Mouse (Mus musculus) small intestine, adult 2 months (tissue): Measurements from ENCODE around the gene Gpr107. TPM values are rescaled to one million over a fixed set of nuclear protein-coding genes. Genes with fewer than 3 reads are reported as not detected.

Source experiments
- H3K27ac ChIP-seq: fragments of 200-500 bp; 2 replicates; pipeline ENCODE4 v1.5.1; 2012; ENCODE audit warnings: low read depth, low read length, control low read depth, inconsistent platforms; ENCODE audit not compliant: insufficient read depth
- H3K27me3 ChIP-seq: fragments of 200-500 bp; 2 replicates; pipeline ENCODE4 v1.6.1; 2012; ENCODE audit warnings: mild to moderate bottlenecking, moderate library complexity, low read length, inconsistent platforms; ENCODE audit not compliant: control insufficient read depth, insufficient read depth
- H3K36me3 ChIP-seq: fragments of 200-500 bp; 2 replicates; pipeline ENCODE4 v1.6.1; 2012; ENCODE audit warnings: mild to moderate bottlenecking, low read length, control low read depth, inconsistent platforms; ENCODE audit not compliant: control insufficient read depth, insufficient read depth
- H3K4me1 ChIP-seq: fragments of 200-500 bp; 2 replicates; pipeline ENCODE4 v1.6.1; 2012; ENCODE audit warnings: low read length, inconsistent platforms, mixed read lengths; ENCODE audit not compliant: control insufficient read depth, insufficient read depth, insufficient read length
- H3K4me3 ChIP-seq: fragments of 200-500 bp; 2 replicates; pipeline ENCODE4 v1.5.1; 2012; ENCODE audit warnings: low read depth, mild to moderate bottlenecking, control low read depth, inconsistent platforms, low read length, moderate library complexity
- CTCF ChIP-seq: fragments of 200-500 bp; IDR thresholded peaks from 2 replicates; pipeline ENCODE4 v1.5.1; 2012; ENCODE audit warnings: low read depth, mild to moderate bottlenecking, control low read depth, inconsistent platforms, low read length, moderate library complexity, mixed read lengths; ENCODE audit not compliant: insufficient replicate concordance, insufficient read length; ENCODE audit errors: extremely low read depth
- POLR2A ChIP-seq: fragments of 200-500 bp; IDR thresholded peaks from 2 replicates; pipeline ENCODE4 v1.6.1; 2012; ENCODE audit warnings: low read depth, mild to moderate bottlenecking, control low read depth, inconsistent platforms, low read length, moderate library complexity
- WGBS: fragments of 180-500 bp; shearing (Covaris S2); methylation state at CpG from one replicate; pipeline ENCODE4 v1.1.7; 2018; 5-methylcytosine and 5-hydroxymethylcytosine counted together
- polyA plus RNA-seq: library from polyadenylated mRNA; depleted of rRNA; stranded (reverse); fragments of >200 nt; gene quantifications from 2 replicates; pipeline ENCODE4 v1.2.3, GENCODE M21; 2012

Gene Gpr107
- polyA plus RNA-seq, 1 experiment, result 30.5 TPM

DNA sequence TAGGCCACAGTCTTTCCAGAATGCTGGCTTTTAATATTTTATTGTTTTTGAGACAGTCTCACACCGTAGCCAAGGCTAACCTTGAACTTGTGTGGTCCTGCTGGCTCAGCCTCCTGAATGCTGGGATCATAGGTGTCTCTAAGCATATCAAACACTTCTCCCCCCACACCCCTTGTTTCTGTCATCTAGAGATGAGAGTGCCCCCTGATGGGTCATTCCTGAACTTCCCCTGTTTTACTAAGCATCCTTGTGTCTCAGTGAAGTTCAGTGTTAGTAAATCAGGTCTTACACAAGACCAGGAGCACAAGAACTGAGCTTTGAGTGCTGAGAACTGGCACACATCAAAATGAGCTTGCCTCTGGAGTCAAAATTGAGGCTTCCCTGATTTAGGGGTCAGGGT is 31.7 kb downstream of the Gpr107 start:
- TF ChIP-seq CTCF (no peak), POLR2A (no peak)
- no peaks in the 10 kb centered on the region for H3K27me3 ChIP-seq
- peaks cover 61% of the 10 kb centered on the region for H3K36me3 ChIP-seq

DNA sequence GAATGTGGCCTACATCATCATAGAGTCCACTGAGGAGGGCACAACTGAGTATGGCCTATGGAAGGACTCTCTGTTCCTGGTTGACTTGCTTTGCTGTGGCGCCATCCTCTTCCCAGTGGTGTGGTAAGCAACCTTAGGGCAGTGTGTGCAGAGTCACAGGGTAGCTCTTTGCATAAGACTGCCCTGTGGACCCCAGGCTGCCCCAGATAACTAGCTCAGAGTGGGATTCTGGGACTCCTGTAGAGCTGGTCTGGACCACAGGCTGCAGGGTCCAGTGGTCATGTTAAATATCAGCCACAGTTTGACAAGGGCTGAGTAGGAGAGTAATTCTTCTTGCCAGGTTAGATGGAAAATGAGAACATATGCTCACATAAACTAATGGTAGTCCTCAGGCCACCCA is 36.6 kb downstream of the Gpr107 start:
- Histone ChIP-seq H3K4me1 (no peaks in the 10 kb centered on the region), H3K27me3 (no peaks in the 10 kb centered on the region), H3K27ac (no peak overlapping the region), H3K4me3 (no peak overlapping the region), H3K36me3 (peaks cover 67% of the 10 kb centered on the region)
- TF ChIP-seq POLR2A (no peak), CTCF (no peak)
- 100% methylated on average over 1 of the region's 1 CpGs for whole genome bisulfite sequencing

More for the DNA sequence above, 31.7 kb downstream of the Gpr107 start:
- no peak overlapping the region for H3K27ac ChIP-seq
- peaks cover 5% of the 10 kb centered on the region; the same call in 1 of the 2 replicates for H3K4me1 ChIP-seq
- H3K4me3 ChIP-seq, result no peak overlapping the region
- WGBS, result 90% methylated on average over 1 of the region's 1 CpGs

DNA sequence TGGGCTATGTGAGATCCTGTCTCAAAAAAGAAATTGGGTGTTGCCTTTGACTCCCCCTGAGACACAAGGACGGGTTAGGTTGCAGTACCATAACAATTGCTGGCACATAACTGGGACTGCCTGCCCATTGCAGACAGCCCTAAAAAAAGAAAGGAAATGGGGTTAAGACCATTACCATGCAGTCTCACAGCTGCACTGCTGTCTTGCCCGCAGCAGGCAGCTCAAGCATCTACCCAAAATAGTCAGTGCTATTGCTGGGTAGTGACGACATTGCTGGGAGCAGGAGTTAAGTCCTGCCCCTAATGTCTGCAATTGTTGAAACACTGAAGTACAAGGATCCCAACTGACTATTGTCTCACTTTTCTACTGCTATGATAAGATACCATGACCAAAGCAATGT is 37.5 kb downstream of the Gpr107 start:
- Histone ChIP-seq H3K27ac (no peak overlapping the region), H3K4me3 (no peak overlapping the region), H3K27me3 (no peaks in the 10 kb centered on the region), H3K4me1 (no peaks in the 10 kb centered on the region), H3K36me3 (peaks cover 60% of the 10 kb centered on the region)
- no peak for TF ChIP-seq CTCF
- TF ChIP-seq POLR2A, result no peak
- 93% methylated on average over 3 of the region's 3 CpGs for WGBS

DNA sequence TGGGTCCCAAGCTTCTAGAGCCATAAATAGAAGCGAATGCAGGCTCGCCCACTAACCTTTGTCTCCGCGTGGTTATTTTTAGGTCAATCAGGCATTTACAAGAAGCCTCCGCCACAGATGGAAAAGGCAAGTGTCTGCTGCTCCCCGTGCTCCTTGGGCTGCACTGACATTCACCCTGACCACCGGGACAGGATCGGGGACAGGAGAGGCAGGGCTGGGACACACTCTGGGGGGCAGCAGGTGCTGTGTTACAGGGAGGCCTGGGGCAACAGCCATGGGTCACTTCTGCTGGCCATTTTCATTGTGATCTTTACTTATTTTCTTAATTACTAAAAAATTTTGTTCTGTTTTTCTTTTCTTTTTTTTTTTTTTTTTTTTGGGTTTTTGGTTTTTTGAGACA is 39.6 kb downstream of the Gpr107 start:
- Histone ChIP-seq H3K4me3 (no peak overlapping the region), H3K36me3 (peaks cover 49% of the 10 kb centered on the region), H3K4me1 (no peaks in the 10 kb centered on the region), H3K27me3 (no peaks in the 10 kb centered on the region), H3K27ac (no peak overlapping the region)
- 74% methylated on average over 8 of the region's 8 CpGs for WGBS
- TF ChIP-seq POLR2A, result no peak
- TF ChIP-seq CTCF, result no peak

DNA sequence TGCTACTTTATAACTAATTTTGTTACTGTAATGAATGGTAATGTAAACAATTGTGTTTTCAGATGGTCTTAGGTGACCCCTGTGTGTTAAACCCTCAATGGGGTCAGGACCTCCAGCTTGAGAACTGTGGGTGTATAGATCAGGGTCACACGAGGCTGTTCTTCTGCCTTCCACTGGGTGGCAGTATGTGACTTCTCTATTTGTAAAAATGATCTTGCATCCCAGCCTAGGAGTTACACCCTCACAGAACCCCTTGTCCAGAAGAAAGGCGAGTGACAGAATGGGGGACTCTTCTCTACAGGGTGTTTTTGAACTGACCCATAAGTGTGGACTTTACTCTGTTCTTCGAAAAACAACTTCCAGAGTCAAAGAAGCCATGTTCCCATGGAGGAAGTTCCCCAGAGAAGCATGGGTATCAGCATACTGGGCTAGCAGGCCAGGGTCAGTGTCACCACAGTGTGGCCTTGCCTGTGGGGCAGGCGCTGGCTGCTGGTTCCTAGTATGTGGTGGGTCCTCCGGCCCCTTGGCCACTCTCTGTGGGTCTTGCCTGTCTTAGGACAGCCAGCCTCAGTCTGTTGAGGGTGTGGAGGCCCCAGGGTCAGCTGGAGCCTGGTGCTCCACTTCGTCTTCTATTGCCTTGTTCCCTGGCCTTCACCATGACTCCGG is 42.4 kb downstream of the Gpr107 start:
- 76% methylated on average over 7 of the region's 7 CpGs for whole genome bisulfite sequencing
- TF ChIP-seq CTCF, result peak; percentile 56; the same call in 1 of the 2 replicates
- TF ChIP-seq POLR2A, result no peak
- Histone ChIP-seq H3K36me3 (peaks cover 42% of the 10 kb centered on the region), H3K27ac (no peak overlapping the region), H3K4me1 (no peaks in the 10 kb centered on the region), H3K4me3 (no peak overlapping the region), H3K27me3 (no peaks in the 10 kb centered on the region)

DNA sequence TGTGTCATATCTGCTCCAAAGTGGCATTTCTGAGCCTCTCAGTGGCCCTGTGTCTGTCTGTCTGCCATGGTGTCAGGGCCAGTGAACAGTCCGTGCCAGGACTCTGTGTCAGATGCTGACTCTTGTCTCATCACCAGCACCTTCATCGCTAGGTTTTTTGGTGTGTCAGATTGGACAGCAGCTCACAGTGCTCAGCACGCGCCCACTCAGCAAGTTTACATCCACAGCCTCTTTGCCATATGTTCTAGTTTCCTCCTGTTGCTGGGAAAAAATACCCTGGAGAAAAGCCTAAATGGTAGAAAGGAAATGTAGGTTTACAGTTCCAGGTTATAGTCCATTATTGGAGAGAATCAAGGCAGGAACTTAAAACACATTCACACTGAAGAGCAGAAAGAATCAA is 46.5 kb downstream of the Gpr107 start:
- H3K27ac ChIP-seq, result no peak overlapping the region
- TF ChIP-seq CTCF (no peak), POLR2A (no peak)
- H3K4me3 ChIP-seq, result no peak overlapping the region
- H3K27me3 ChIP-seq, result no peaks in the 10 kb centered on the region
- peaks cover 21% of the 10 kb centered on the region for H3K36me3 ChIP-seq
- peaks cover 6% of the 10 kb centered on the region for H3K4me1 ChIP-seq
- WGBS, result 96% methylated on average over 4 of the region's 4 CpGs

DNA sequence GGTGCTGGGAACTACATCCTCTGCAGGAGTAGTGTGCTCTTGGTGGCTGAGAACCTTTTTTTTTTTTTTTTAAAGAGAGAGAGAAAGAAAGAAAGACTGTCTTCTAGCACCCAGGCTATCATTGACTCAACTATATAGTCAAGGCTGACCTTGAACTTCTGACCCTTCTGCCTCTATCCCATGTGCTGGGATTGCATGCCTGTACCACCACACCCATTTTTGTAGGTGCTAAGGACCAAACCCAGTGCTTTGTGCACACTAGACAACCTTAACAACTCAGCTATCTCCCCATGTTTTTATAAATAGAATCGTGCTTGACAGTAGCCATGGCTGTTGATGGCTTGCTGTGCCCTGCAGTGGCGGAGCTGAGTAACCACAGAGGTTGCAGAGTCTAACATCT is 47.9 kb downstream of the Gpr107 start:
- no peak overlapping the region for H3K4me3 ChIP-seq
- H3K4me1 ChIP-seq, result peaks cover 6% of the 10 kb centered on the region
- no peak overlapping the region for H3K27ac ChIP-seq
- 88% methylated on average over 2 of the region's 2 CpGs for WGBS
- peaks cover 18% of the 10 kb centered on the region for H3K36me3 ChIP-seq
- TF ChIP-seq CTCF, result no peak
- no peak for TF ChIP-seq POLR2A
- H3K27me3 ChIP-seq, result no peaks in the 10 kb centered on the region
